Mouse (Mus musculus) cerebellum, adult (tissue): ENCODE measurements around the gene Mtor.

Experiments used
- ATAC-seq: cut with Nextera tagmentation; 2 replicates; pipeline ENCODE4 v1.9.2; 2017; ENCODE audit warnings: mild to moderate bottlenecking, moderate library complexity, mixed read lengths; ENCODE audit not compliant: insufficient number of reproducible peaks, low FRiP score, low TSS enrichment

Gene Mtor

DNA sequence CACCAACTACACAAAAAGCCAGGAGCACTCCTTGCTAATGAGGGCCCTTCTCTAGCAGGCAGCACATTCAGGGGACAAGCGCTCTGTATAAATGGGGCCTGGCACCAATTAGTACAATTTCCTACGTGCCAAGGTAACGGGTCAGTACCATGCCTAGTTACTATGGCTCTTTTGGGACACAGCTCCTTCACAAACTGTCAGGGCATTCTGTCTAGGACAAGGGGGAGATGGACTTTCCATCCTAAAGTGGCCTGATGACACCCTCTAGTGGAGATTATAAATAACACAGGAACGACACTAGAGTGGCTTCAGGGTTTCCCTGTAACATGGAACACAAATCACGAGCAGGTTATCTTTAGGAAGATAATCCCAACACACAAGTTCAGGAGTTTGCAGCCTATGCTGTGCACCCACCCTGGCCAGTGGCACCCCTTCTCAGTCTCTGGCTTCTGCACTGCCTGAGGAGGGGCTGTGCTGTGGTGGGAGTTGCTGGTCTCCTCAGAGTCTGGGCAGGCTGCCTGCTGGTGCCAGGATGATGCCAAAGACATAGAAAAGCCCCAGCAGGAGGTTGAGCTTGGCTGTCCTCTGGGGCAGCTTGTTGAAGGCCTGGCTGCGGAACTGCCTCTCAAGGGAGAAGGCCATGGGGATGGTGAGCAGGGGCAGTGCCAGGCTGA lies 12.6 kb upstream of the Mtor start:
- peak; percentile 69; the same call in 1 of the 2 replicates for ATAC-seq

DNA sequence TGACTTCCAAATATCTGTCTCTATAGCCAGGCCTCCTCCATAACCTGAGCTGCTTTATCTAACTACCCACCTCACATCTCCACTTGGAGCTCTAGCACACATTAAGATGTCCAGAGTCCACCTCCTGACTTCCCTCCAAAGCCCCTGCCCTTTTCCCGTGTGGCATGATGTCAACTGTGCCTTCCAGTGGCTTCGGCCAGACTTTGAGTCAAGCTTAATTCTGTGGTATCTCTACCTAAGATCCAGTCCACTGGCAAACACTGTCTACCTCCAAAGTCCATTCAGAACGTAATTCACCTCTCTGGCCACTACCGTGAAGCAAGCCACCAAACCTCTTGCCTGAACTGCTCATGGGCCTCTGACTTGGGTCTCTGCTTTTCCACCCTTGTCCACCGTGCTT lies 6.5 kb upstream of the Mtor start:
- ATAC-seq = no peak

DNA sequence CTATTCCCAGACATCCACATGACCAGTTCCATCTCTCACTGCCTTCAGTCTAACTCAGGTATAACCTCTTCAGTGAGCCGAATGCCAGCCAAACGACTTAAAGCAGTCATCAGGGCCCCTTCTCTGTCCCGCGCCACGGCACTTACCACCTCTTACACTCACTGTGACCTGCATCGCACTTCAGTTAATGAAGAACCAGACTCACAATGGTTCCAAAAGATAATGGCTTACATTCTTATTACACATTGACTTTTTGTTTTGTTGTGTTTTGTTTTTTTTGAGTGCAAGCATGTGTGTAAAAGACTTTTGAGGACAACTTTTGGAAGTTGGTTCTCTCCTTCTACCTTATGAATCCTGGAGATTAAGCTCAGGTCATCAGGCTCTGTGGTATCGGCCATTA lies 5.8 kb upstream of the Mtor start:
- ATAC-seq = no peak

DNA sequence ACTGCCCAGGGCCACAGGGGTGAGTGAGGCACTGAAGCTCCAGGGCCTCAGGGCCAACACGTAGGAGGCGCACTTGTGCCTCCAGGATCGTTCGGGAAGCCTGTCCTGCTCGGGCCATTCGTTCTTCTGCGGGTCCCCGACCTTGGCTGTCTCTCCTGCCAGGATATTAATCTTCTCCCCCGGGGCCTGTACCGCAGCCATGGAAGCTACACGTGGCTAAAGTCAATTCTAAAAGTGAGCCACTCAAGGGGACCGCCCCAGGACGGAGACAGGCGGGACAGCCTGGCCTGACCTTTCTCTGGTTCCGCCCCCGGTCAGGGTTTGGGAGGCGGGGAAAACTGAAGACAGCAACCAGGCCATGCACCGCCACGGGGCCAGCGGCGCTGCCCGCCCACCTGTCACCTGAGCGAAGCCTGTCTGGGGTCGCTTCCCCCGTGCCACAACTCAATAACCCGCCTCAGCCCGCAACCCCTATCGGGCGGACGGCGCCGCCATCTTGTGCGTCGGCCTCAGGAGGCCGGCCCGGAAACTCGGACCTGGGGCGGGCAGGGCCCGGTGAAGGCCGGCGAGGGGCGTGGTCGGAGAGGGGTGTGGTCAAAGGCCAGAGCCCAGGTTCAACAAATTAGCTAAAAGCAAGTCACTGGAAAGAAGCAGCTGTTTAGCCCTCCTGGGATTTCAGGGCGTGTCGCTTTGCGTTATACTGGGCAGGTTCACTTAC lies 4.0 kb upstream of the Mtor start, which contains the start of gene Ubiad1:
Ubiad1 (minus strand) TSS at position 522 of the 718 bp plus-strand sequence.
- ATAC-seq = no peak

DNA sequence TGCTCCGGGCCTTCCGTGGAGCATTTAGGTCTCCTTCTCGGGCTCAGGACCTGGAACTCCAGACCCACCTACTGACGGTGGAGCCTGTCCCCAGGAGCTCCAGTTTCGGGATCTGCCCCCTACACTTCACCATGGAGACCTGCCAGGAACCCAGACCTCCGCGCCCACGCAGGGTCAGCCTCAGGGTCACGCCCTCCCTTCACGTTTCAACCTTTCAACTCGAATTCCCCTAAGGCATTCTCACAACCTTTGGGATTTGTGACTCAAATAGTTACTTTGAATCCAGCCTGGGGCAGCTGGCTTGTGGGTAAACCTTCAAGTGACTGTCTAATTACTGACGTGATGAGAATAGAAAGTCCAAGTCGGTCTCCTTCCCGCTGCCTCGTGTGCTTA lies 438 bp downstream of the Mtor start:
- ATAC-seq = no peak

DNA sequence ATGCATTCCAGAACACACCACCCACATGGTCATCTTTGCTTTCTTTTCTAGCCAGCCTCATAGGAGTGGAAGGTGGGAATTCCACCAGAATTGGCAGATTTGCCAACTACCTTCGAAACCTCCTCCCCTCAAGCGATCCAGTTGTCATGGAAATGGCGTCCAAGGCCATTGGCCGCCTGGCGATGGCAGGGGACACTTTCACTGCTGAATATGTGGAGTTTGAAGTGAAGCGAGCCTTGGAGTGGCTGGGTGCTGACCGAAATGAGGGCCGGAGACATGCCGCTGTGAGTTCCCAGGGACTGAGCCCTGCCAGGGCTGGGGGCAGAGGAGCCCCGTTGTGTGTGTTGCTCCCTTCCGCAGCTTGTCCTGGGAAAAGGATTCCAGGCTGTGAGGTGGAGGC lies 5.3 kb downstream of the Mtor start:
- ATAC-seq = no peak

DNA sequence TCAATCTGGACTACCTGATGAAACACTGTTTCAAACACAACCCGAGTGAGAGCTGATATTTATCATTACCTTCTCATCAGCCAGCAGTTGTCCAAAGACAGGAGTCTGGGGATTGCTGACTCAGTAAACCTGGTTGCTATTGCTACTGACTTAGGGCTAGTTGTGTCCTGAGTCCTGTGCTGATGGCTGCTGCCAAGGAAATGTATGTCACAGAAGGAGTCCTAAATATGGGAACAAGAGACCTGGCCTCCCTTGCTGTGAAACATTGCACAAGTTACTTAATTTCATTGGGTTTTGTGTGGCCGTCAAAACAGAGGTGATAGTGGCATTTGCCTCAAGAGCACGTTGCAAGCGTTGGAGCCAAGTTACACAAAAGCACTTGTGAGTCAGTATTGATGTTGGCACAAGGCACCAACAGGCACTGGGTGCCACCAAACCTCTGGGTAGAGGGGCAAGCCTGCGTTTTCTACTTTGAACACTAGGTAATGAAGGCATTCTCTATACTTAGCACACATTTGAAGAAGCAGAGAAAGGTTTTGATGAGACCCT lies 7.1 kb downstream of the Mtor start:
- ATAC-seq = no peak

DNA sequence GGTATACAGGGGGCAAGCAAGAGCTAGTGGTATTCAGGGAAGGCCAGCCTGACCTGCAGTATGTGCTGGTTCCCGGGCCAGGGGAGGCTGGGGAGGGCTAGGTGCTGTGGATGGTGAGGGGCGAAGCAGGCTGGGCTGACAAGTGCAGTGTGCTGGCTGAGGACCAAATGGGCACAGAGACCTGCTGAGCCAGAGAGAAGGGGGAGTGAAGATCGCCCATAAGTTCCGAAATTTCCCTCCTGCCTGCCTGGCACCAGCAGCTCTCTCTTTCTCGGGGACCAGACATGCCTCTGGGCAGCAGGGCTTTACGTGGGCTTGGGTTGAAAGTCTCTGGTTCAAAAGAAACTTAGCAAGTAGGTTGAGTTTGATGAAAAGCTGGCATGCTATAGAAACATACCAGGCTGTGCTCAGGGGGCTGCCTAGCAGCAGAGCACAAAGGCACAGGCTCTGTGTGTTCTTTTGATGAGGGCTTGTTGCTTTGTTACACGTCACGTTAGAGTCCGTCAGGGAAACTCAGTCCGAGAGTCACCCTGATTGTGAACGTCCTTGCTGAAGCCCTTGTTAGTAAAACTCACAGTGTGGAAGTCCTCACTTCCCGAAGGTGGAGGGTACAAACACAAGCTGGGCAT lies 12.4 kb downstream of the Mtor start:
- ATAC-seq = no peak

DNA sequence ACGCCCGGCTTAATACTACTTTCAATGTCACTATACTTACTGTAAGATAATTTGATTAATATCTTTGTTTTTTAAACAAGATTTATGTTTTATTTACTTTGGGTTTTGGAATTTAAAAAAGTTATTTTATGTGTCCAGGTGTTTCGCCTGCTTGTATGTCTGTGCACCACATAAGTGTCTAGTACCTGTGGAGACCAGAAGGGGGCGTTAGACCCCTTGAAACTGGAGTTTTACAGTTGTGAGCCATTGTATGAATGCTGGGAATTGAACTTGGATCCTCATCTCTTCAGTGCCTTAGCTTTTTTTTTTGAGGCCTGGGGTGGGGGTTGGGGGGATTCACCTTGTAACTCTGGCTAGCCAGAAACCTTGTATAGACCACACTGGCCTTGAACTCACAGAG lies 13.4 kb downstream of the Mtor start:
- ATAC-seq = no peak

DNA sequence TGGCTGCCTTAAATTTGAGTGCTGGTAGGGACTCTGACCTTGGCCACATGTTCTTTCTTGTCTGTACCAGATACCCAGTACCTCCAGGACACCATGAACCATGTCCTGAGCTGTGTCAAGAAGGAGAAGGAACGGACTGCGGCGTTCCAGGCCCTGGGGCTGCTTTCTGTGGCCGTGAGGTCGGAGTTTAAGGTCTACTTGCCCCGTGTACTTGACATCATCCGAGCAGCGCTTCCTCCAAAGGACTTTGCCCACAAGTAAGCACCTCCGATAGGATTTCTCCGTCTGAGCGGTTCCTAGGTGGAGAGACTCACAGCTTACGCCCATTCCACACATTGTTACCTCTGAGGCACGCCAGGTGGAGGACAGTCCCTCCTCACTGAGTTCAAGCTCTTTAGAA lies 14.3 kb downstream of the Mtor start:
- ATAC-seq = no peak

DNA sequence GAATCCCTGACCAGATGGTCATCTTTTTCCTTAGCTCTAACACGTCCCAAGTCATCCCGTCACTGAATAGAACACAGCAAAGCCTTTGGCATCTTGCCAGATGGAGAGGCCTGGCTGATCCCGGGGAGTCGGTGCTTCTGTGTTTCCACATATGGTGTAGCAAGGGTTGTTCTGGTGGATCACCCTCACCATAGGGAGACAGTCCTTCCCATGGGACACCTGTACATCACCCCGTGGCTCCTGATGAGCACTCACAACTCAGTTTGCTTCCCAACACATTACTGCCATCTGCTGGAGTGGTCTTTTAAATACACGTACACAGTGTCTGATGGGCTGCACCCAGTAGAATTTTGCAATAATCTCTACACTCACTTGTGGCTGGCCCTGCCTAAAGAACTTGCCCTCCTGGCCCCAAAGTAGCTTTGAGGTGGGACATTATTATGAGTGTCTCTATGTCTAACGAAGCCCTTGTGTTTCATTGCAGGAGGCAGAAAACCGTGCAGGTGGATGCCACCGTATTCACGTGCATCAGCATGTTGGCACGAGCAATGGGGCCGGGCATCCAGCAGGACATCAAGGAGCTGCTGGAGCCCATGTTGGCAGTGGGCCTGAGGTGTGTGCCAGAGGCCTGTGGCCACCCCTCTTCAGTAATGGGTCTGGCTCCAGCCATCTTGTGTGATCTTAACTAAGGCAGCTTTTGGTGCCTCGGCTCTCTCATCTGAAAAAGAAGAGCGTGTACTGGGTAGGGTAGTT lies 15.0 kb downstream of the Mtor start:
- 0 out of 2 replicates have a peak, but pooled peaks have one; percentile 66 for ATAC-seq

DNA sequence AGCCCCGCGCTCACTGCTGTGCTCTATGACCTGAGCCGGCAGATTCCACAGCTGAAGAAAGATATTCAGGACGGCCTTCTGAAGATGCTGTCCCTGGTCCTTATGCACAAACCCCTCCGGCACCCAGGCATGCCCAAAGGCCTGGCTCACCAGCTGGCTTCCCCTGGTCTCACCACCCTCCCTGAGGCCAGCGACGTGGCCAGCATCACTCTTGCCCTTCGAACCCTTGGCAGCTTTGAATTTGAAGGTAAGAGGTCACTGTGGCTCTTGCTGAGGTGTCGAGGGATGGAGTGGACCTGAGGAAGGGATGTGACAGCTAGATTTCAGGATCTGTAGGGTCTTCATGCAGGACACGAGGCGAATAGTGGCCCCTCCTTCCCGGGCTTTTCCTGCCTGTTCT lies 15.9 kb downstream of the Mtor start:
- ATAC-seq = no peak

DNA sequence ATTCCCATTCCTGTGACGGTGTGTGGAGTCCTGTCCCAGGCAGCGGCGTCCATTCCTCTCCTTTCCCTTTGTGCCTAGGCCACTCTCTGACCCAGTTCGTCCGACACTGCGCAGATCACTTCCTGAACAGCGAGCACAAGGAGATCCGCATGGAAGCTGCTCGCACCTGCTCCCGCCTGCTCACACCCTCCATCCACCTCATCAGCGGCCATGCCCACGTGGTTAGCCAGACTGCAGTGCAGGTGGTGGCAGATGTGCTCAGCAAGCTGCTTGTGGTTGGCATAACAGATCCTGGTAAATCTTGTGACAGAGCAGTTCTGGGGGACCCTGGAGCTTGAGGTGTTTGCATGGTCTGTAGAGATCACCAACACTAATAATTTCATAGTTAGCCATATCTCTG lies 16.5 kb downstream of the Mtor start:
- no peak for ATAC-seq

DNA sequence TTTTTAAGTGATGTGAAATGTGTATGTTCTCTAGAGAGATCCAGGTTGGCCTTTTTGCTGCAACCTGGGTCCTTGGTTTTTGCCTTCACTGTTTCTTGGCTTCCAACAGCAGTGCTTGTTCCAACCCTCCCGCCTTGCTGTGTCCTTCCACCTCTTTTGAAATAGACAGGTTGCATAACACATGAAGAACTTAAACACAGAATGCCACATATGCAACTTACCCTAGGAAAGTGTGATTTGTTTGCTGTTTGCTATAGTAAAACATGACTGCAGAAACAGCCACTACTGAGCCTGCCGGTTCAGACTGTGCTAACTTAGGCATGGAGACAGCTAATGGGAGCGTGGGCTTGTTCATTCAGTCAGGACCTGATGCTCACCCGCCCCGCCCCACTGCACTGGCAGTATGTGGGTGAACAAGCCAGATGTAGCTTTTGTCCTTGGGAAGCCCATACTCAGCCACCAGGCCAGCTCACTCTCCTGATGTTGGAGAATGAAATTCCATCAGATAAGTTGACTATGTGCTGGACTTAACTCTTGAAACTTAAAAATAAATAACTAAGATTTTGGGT lies 18.2 kb downstream of the Mtor start:
- ATAC-seq = no peak

DNA sequence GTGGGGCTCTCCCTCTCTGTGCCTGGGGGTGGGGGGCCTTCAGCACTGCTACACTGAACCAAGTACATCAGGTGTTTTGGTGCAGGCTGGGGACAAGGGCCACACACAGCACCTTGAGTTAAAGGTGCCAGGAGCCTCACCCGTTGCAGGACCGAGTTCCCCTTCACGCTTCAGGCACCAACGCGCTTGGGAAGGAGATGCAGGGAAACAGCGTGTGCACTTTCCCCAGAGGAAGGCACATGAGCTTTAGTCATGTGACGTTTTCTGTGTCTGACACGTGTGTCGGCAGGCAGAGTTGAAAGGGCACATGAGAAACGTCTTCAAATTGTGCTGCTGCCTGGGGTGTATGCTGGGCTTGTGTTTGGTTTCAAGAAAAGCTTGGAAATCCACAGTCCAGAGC lies 20.0 kb downstream of the Mtor start:
- ATAC-seq = no peak

DNA sequence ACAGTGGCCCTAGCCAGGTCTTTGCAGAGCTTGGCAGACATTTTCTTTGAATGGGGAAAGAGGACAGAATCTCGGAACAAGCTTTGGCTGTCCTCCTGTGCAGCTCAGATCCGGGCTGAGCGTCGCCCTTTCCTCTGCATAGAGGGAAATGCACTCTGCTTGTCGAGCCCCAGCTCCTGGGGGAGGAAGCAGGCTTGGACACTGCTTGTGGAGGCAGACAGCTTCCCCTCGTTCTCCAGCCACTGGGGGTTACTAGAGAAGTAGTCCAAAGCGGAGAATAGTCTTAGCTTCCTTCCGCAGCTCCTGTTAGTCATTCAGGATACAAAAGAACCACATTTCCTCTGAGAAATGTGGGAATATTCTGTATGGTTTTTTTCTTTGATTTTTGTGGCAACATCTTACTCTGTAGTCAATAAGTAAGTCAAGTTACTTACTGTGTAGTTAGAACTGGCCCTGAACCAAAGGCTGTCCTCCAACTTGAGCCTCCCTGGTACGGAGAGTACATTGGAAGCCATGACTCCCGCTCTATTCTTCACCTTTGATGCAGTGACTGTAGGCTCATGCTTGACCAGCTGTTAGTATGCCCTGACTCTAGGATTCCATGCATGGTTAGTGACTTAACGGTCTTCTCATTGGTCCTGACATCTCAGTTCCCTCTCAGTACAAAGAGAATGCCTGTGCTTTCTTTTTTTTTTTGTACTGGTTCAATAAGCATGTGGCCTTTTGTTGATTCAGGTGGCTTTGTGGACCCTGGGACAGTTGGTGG lies 21.3 kb downstream of the Mtor start:
- ATAC-seq = no peak

DNA sequence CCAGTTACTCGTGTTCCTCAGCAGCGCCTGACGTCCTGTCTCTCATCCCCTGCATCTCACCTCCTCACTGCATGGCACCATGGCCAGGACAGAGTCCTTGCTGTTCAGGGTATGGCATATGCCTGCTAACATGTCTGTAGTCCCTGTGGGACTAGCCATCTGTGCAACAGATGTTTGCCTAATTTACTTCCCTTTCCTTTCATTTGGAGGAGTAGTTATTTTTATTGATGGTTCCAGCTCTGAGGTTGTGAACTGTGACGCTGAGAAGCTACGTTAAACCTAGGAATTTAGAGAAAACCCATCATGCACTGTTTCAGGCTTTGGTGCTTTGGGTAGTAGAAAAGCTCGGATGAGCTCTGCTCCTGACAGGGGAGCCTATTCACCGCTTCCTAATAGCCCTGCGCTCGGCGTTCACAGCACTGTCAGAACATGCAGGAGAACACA lies 23.0 kb downstream of the Mtor start:
- no peak for ATAC-seq

DNA sequence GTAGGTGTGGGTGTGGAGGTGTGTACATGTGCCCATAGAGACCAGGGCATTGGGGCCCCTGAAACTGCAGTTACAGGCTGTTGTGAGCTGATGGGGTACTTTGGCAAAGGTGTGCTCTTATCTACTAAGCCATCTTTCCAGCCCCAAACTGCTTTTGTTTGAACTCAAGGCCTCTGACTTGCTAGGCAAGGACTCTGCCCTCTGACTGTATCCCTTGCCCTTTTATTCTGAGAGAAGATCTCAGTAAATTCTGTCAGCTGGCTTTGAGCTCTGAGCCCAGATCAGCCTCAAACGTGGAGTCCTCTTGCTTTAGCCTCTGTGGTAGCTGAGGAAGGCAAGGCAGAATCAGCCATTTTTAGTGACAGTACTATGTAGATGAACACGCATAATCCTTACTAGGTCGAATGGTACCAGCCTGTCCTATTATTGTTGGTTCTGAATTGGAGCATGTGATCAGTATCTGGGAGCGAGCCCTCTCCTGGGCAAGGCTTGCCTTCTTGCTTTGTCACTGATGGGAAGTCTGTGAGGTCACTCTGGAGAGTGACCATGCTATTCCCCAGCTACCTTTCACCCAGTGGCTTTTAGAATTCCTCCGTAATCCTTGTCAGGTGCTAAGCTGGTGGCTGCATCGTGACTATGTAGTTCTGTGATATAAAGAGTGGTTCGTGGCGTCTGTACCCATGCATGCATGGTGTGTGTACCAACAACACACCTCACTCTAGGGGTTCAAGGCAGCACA lies 24.2 kb downstream of the Mtor start:
- ATAC-seq = no peak

DNA sequence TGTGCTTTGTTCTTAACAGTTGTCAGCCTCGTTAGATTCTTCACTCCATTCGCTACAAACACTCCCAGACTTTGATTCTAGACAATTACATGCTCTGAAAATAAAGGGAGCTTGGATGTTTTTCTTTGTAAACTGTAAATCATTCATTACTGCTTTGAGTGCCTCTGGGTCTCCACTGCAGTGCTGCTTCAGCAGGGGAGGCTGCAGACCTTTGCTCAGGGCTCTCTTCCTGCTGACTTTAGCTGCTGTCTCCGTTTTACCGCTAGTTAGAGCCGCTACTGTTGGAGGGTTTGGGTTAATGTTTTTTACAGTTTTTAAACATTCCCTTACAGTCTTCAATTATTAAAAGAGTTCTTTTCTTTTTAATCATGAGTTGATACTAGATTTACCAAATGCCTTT lies 25.1 kb downstream of the Mtor start:
- ATAC-seq = no peak
